Mouse (Mus musculus): ENCODE data around the gene Cenps. TPM values are rescaled to one million over a fixed set of nuclear protein-coding genes. Genes with fewer than 3 reads are reported as not detected.
"Not testable (repeated sequence)": the region's sequence is repeated elsewhere in the genome, so short reads cannot be mapped to it uniquely, and the experiment has no call there.

Gene Cenps
- total RNA-seq, 4 experiments from 2014 or later: 6.5 to 10.8 (median 9.4) TPM

GRCm38 (mm10) chr4:149123432-149123831 lies 14.0 kb downstream of the Cenps start:
- no peak for DNase-seq (ENCODE audit: low spot score)

GRCm38 (mm10) chr4:149119978-149120562 lies 17.4 kb downstream of the Cenps start:
- not testable (repeated sequence) for DNase-seq (ENCODE audit: low spot score)

- DNase-seq (ENCODE audit: low spot score): peak; percentile 93
Observed at GRCm38 (mm10) chr4:149103875-149104561, 33.4 kb downstream of the Cenps start, which contains the start of gene Dffa. Gene Dffa, plus strand, starts transcription at chr4:149104146.

- DNase-seq (ENCODE audit: low spot score): no peak
Observed at GRCm38 (mm10) chr4:149101456-149101855, 36.0 kb downstream of the Cenps start.

GRCm38 (mm10) chr4:149100449-149100848 lies 37.0 kb downstream of the Cenps start:
- not testable (repeated sequence) for DNase-seq (ENCODE audit: low spot score)

GRCm38 (mm10) chr4:149099369-149100017 lies 37.9 kb downstream of the Cenps start, which contains the start of gene Pex14:
Gene Pex14, minus strand, starts transcription at chr4:149099876.
- peak; percentile 92 for DNase-seq (ENCODE audit: low spot score)

GRCm38 (mm10) chr4:149098571-149098970 lies 38.9 kb downstream of the Cenps start:
- DNase-seq (ENCODE audit: low spot score): no peak

GRCm38 (mm10) chr4:149097956-149098355 lies 39.5 kb downstream of the Cenps start:
- DNase-seq (ENCODE audit: low spot score): no peak

GRCm38 (mm10) chr4:149091364-149091763 lies 46.1 kb downstream of the Cenps start:
- DNase-seq (ENCODE audit: low spot score): no peak

- no peak for DNase-seq (ENCODE audit: low spot score)
Observed at GRCm38 (mm10) chr4:149085381-149085780, 52.0 kb downstream of the Cenps start.

- peak; percentile 46 for DNase-seq (ENCODE audit: low spot score)
Observed at GRCm38 (mm10) chr4:149081528-149081927, 55.9 kb downstream of the Cenps start.

GRCm38 (mm10) chr4:149080111-149080510 lies 57.3 kb downstream of the Cenps start:
- DNase-seq (ENCODE audit: low spot score): no peak

GRCm38 (mm10) chr4:149079629-149080028 lies 57.8 kb downstream of the Cenps start:
- no peak for DNase-seq (ENCODE audit: low spot score)

- DNase-seq (ENCODE audit: low spot score): no peak
Observed at GRCm38 (mm10) chr4:149078261-149078660, 59.2 kb downstream of the Cenps start.

Other genes starting within 250 kb of the Cenps start
- 10 to 100 TPM; 22.9 to 27.2 (median 24.1) TPM for gene Pex14, start 37.8 kb downstream of the Cenps start, total RNA-seq (2022)
- gene Dffa, start 33.5 kb downstream of the Cenps start, total RNA-seq (2022): 10 to 100 TPM; 41.3 to 52.2 (median 46.7) TPM
- gene Cort, start 10.9 kb downstream of the Cenps start, total RNA-seq (2022): 1 to 10 TPM in 1 of 4 experiments, under 1 TPM in 2, not detected in 1; 0.41 to 1.1 (median 0.84) TPM
- 10 to 100 TPM; 37.5 to 47.2 (median 42.3) TPM for gene Pgd, start 29.1 kb upstream of the Cenps start, total RNA-seq (2022)
- gene Kif1b, start 170.1 kb upstream of the Cenps start, total RNA-seq (2022): 100 to 1,000 TPM; 159 to 211 (median 191) TPM